Mouse (Mus musculus) ES-E14 (cell line): ENCODE results near the gene Wdr70. TPM values are rescaled to one million over a fixed set of nuclear protein-coding genes. Genes with fewer than 3 reads are reported as not detected.

ENCODE experiments used
- DNase-seq: peaks from one replicate; pipeline ENCODE4 v3.0.0-alpha.2; 2013; ENCODE audit warnings: low read depth, low spot score
- H3K27ac ChIP-seq: 2 replicates; pipeline ENCODE4 v1.5.1; 2012; ENCODE audit warnings: low read depth, mild to moderate bottlenecking, low read length, moderate library complexity, mixed read lengths; ENCODE audit not compliant: poor library complexity, insufficient read depth, severe bottlenecking
- H3K36me3 ChIP-seq: 2 replicates; pipeline ENCODE4 v1.6.1; 2012; ENCODE audit warnings: mild to moderate bottlenecking, low read length, moderate library complexity, mixed read lengths; ENCODE audit not compliant: control insufficient read depth, poor library complexity, insufficient read depth, severe bottlenecking
- H3K4me1 ChIP-seq, 2 experiments: fragments of 150-350 bp in 1 of 2; sonication (generic) in 1 of 2; 2 replicates each; pipeline ENCODE4 v1.6.1; 2012; ENCODE audit warnings: low read length in 2 of 2, mild to moderate bottlenecking in 1 of 2, mixed read lengths in 1 of 2; ENCODE audit not compliant: control insufficient read depth in 2 of 2, insufficient read depth in 2 of 2, poor library complexity in 1 of 2
- H3K4me3 ChIP-seq, 2 experiments: fragments of 150-350 bp in 1 of 2; sonication (generic) in 1 of 2; 2 replicates each; pipeline ENCODE4 v1.5.1; 2012; ENCODE audit warnings: low read length in 2 of 2, low read depth in 1 of 2, mild to moderate bottlenecking in 1 of 2, mixed read lengths in 1 of 2; ENCODE audit not compliant: insufficient read depth in 1 of 2, poor library complexity in 1 of 2, severe bottlenecking in 1 of 2
- H3K9ac ChIP-seq: 2 replicates; pipeline ENCODE4 v1.6.1; 2012; ENCODE audit warnings: low read depth, mild to moderate bottlenecking, low read length, mixed read lengths; ENCODE audit not compliant: poor library complexity, insufficient read depth, severe bottlenecking
- H3K9me3 ChIP-seq: fragments of 150-350 bp; sonication (generic); 2 replicates; pipeline ENCODE4 v1.6.1; 2012; ENCODE audit warnings: low read depth, mild to moderate bottlenecking, low read length; ENCODE audit not compliant: control insufficient read depth, insufficient read depth
- CHD2 ChIP-seq: IDR thresholded peaks from 2 replicates; pipeline ENCODE4 v1.6.1; 2014; ENCODE audit warnings: mild to moderate bottlenecking, low read depth, low read length, inconsistent platforms
- HCFC1 ChIP-seq: IDR thresholded peaks from 2 replicates; pipeline ENCODE4 v1.6.1; 2012; ENCODE audit warnings: low read length, inconsistent platforms, borderline replicate concordance; ENCODE audit not compliant: insufficient read depth
- MAFK ChIP-seq: IDR thresholded peaks from 2 replicates; pipeline ENCODE4 v1.6.1; 2014; ENCODE audit warnings: mild to moderate bottlenecking, low read depth, low read length, inconsistent platforms; ENCODE audit not compliant: insufficient read depth
- ZC3H11A ChIP-seq: IDR thresholded peaks from 2 replicates; pipeline ENCODE4 v1.6.1; 2012; ENCODE audit warnings: low read depth, mild to moderate bottlenecking, inconsistent platforms, low read length, borderline replicate concordance
- ZNF384 ChIP-seq: IDR thresholded peaks from 2 replicates; pipeline ENCODE4 v1.6.1; 2012; ENCODE audit warnings: low read depth, low read length, inconsistent platforms
- in situ Hi-C, 2 experiments: fragments of 600-800 bp; cut with MboI; formaldehyde crosslinking; loops; one replicate each; pipeline ENCODE4 v1.15.1; 2025; ENCODE audit warnings: low sequenced_read_pairs in 2 of 2, inconsistent platforms in 1 of 2; ENCODE audit not compliant: unreplicated experiment in 2 of 2
- total RNA-seq: library from RNA; depleted of rRNA; stranded (reverse); fragments of 300-350 nt; gene quantifications from 2 replicates; pipeline ENCODE4 v1.2.3, GENCODE M21; 2012

Gene Wdr70
- total RNA-seq, 1 experiment, result 45.5 TPM

DNA sequence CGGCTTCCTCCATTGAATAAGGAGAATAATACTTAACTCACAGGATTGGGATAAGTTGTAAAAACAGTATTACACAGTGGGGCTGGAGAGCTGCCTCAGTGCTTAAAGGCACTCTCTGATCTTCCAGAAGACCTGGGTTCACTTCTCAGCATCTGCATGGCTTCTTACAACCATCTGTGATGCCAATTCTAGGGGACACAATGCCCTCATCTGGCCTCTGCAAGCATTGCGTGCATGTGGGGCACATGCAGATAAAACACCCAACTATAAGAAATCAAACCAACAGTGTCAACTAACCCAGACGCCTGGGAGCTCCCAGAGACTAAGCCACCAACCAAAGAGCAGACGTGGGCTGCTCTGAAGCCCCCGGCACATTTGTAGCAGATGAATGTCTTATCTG is 60.6 kb downstream of the Wdr70 start:
- H3K4me3 ChIP-seq, result no peak overlapping the region
- no peak overlapping the region for H3K27ac ChIP-seq
- no peak overlapping the region for H3K9ac ChIP-seq
- in situ Hi-C loops, result no loop called here
- H3K36me3 ChIP-seq, result no peaks in the 10 kb centered on the region
- no peak for DNase-seq
- TF ChIP-seq CHD2 (no peak), ZC3H11A (no peak), HCFC1 (no peak), MAFK (no peak), ZNF384 (no peak)
- no peaks in the 10 kb centered on the region for H3K9me3 ChIP-seq
- H3K4me1 ChIP-seq, result no peaks in the 10 kb centered on the region

DNA sequence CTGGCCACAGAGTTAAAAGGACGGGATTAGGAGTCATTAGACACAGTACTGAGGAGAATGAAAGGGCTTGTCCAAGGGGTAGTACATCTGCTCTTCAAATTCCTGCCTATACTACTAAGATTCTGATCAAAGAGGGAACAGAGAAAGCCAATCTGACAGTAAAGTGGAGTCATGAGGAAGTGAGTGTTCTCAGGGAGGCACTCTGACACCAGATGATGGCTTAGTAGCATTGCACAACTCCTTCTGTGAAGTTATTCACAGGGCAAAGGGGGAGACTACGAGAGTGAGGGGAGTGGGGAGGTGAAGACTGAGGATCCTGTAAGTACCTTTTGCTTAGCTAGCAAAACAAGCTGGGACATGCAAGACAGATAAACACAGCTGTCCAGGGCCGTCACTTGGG is 61.2 kb downstream of the Wdr70 start:
- Histone ChIP-seq H3K4me1 (no peaks in the 10 kb centered on the region), H3K27ac (no peak overlapping the region), H3K9ac (no peak overlapping the region), H3K36me3 (peaks cover 3% of the 10 kb centered on the region; the same call in 1 of the 2 replicates), H3K4me3 (no peak overlapping the region), H3K9me3 (no peaks in the 10 kb centered on the region)
- no peak for TF ChIP-seq CHD2
- no peak for TF ChIP-seq ZNF384
- no peak for TF ChIP-seq ZC3H11A
- TF ChIP-seq HCFC1, result no peak
- no peak for TF ChIP-seq MAFK
- no peak for DNase-seq
- in situ Hi-C loops, result no loop called here

DNA sequence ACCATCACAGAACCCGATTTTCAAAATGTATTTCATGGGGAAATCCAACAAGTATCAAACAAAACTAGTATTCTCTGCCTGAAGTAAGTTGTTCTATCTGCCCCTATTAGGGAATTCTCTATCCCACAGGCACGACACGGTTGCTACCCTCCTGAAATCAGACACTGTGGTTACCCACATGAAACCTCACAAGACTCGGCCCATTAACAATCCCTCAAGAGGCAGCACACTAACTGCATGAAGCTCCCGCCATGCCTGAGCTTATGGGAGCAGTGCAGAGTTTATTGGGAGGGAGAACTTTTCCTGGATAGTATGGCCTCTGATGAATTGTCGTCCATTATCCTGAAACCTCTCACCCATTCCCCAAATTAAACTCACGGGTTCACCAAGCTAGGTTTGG is 67.8 kb downstream of the Wdr70 start:
- Histone ChIP-seq H3K4me1 (no peaks in the 10 kb centered on the region), H3K4me3 (no peak overlapping the region), H3K36me3 (peaks cover 3% of the 10 kb centered on the region; the same call in 1 of the 2 replicates), H3K9me3 (no peaks in the 10 kb centered on the region), H3K27ac (no peak overlapping the region), H3K9ac (no peak overlapping the region)
- in situ Hi-C loops, result no loop called here
- TF ChIP-seq HCFC1, result no peak
- TF ChIP-seq MAFK, result no peak
- DNase-seq, result no peak

DNA sequence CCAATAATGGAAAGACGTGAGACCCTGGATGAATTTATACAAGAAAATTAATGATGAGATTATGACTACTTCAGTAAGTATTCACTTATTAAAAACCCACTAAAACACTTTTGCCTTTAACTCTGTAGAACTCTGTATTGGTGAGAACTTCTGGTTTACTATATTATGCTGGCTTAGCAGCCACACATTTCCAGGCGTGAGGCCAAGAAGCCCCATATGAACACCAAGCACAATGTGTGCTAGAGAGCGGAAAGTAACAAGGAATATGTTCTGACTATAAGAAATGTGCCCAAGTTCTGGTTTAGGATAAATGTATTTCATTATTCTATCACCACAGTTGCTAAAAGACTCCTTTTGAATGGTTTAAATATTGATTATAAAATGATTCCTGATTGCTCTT is 68.4 kb downstream of the Wdr70 start:
- TF ChIP-seq HCFC1 (no peak), ZC3H11A (no peak), CHD2 (no peak), ZNF384 (no peak), MAFK (no peak)
- in situ Hi-C loops, result no loop called here
- DNase-seq, result no peak

DNA sequence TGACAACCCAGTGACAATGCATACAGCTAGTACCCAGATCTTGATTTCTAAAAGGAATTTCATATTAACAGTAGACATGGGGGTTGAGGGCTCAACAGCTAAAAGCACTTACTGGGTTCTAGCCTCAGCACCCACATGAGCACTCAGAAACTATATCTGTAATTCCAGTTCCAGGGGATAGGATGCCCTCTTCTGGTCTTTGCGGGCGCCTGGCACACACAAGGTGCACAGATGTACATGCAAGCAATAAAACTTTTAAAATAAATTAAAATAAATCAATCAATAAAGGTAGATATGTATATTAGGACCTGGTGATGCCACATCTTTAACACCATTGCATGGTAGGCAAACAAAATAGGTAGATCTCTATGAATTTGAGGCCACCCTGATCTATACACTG is 71.5 kb downstream of the Wdr70 start:
- DNase-seq, result no peak
- in situ Hi-C loops, result no loop called here
- Histone ChIP-seq H3K9me3 (no peaks in the 10 kb centered on the region), H3K4me3 (no peak overlapping the region), H3K4me1 (no peaks in the 10 kb centered on the region), H3K9ac (no peak overlapping the region), H3K36me3 (no peaks in the 10 kb centered on the region), H3K27ac (no peak overlapping the region)
- no peak for TF ChIP-seq ZNF384
- no peak for TF ChIP-seq HCFC1
- TF ChIP-seq CHD2, result no peak

More for the DNA sequence above, 68.4 kb downstream of the Wdr70 start:
- Histone ChIP-seq H3K27ac (no peak overlapping the region), H3K9me3 (no peaks in the 10 kb centered on the region), H3K4me1 (no peaks in the 10 kb centered on the region), H3K9ac (no peak overlapping the region), H3K36me3 (peaks cover 3% of the 10 kb centered on the region; the same call in 1 of the 2 replicates), H3K4me3 (no peak overlapping the region)
